Mouse (Mus musculus): ENCODE results near the gene Insl5. TPM values are rescaled to one million over a fixed set of nuclear protein-coding genes. Genes with fewer than 3 reads are reported as not detected.

The Insl5 gene
- polyA plus RNA-seq (2014; fragmentation: Illumina TruSeq; extraction: RNeasy Lipid Tissue Mini Kit (QIAGEN cat#74804); ENCODE audit: low read depth, low replicate concordance), result not detected

GRCm38 (mm10) chr4:103026621-103027020 lies at the start of gene Insl5:
Insl5 (minus strand) TSS chr4:103026842.

GRCm38 (mm10) chr4:102978440-102978839 lies 48.2 kb downstream of the Insl5 start, which contains the start of gene Tctex1d1:
Tctex1d1 (plus strand) TSS chr4:102978606.

Other genes starting within 250 kb of the Insl5 start
- 351 TPM for gene Tctex1d1, start 48.2 kb downstream of the Insl5 start, polyA plus RNA-seq (2014; fragmentation: Illumina TruSeq; extraction: RNeasy Lipid Tissue Mini Kit (QIAGEN cat#74804); ENCODE audit: low read depth, low replicate concordance)
- 126 TPM for gene Mier1, start 87.5 kb upstream of the Insl5 start, polyA plus RNA-seq (2014; fragmentation: Illumina TruSeq; extraction: RNeasy Lipid Tissue Mini Kit (QIAGEN cat#74804); ENCODE audit: low read depth, low replicate concordance)
- 121 TPM for gene Wdr78, start 87.7 kb upstream of the Insl5 start, polyA plus RNA-seq (2014; fragmentation: Illumina TruSeq; extraction: RNeasy Lipid Tissue Mini Kit (QIAGEN cat#74804); ENCODE audit: low read depth, low replicate concordance)
- gene Slc35d1, start 188.3 kb upstream of the Insl5 start, polyA plus RNA-seq (2014; fragmentation: Illumina TruSeq; extraction: RNeasy Lipid Tissue Mini Kit (QIAGEN cat#74804); ENCODE audit: low read depth, low replicate concordance), result 9.6 TPM

Data from testis, adult 10 weeks (tissue).